Mouse (Mus musculus) intestine, embryonic 15.5 days (tissue): ENCODE measurements around the gene Pttg1ip. TPM values are rescaled to one million over a fixed set of nuclear protein-coding genes. Genes with fewer than 3 reads are reported as not detected.

Experiments used
- ATAC-seq: fragments of 200-750 bp; cut with Nextera tagmentation; 2 replicates; pipeline ENCODE4 v1.8.0; 2017; ENCODE audit warnings: moderate TSS enrichment, moderate library complexity
- H3K27ac ChIP-seq: fragments of 300-500 bp; sonication (generic); 2 replicates; pipeline ENCODE4 v1.5.1; 2015; ENCODE audit warnings: mild to moderate bottlenecking, inconsistent platforms
- H3K27me3 ChIP-seq: fragments of 300-500 bp; sonication (generic); replicated peaks from 2 replicates; pipeline ENCODE4 v1.6.1; 2015; ENCODE audit warnings: inconsistent platforms
- H3K36me3 ChIP-seq: fragments of 300-500 bp; sonication (generic); 2 replicates; pipeline ENCODE4 v1.6.1; 2015; ENCODE audit warnings: inconsistent platforms
- H3K4me1 ChIP-seq: fragments of 300-500 bp; sonication (generic); replicated peaks from 2 replicates; pipeline ENCODE4 v1.6.1; 2015; ENCODE audit warnings: inconsistent platforms
- H3K4me2 ChIP-seq: fragments of 300-500 bp; sonication (generic); replicated peaks from 2 replicates; pipeline ENCODE4 v1.6.1; 2015; ENCODE audit warnings: mild to moderate bottlenecking, inconsistent platforms
- H3K4me3 ChIP-seq: fragments of 300-500 bp; sonication (generic); replicated peaks from 2 replicates; pipeline ENCODE4 v1.5.1; 2015; ENCODE audit warnings: inconsistent platforms
- H3K9ac ChIP-seq: fragments of 300-500 bp; sonication (generic); 2 replicates; pipeline ENCODE4 v1.6.1; 2015; ENCODE audit warnings: inconsistent platforms
- H3K9me3 ChIP-seq: fragments of 300-500 bp; sonication (generic); 2 replicates; pipeline ENCODE4 v1.6.1; 2016; ENCODE audit warnings: inconsistent platforms
- WGBS: fragments of 180-500 bp; shearing (Covaris S2); methylation state at CpG from one replicate; pipeline ENCODE4 v1.1.7; 2015; 5-methylcytosine and 5-hydroxymethylcytosine counted together
- polyA plus RNA-seq: library from polyadenylated mRNA; unstranded; fragments of >200 nt; fragmentation: Nextera tagmentation; extraction: Ambion mirVana; gene quantifications from 2 replicates; pipeline ENCODE4 v1.2.1, GENCODE M21; 2015

Gene Pttg1ip
- polyA plus RNA-seq, 1 experiment from 2014 or later = 146 TPM

DNA sequence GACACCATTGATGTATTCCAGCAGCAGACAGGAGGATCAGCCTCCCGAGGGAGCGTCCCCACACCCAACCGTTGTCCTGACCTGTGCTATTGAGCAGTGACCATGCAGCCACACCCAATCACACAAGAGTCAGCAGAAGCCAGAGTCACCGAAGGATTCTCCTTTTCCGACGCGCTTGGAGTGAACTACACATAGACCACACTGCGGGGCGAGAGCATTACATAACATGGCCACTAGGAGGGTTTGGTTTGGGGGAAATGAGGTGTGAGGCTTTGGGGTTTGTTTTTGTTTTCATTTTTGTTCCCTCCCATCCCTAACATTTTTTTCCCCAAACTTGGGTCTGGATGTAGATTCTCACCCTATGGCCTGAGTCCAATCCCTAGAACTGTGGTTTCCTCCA, 34.6 kb downstream of the Pttg1ip start:
- H3K36me3 ChIP-seq = peaks cover 37% of the 10 kb centered on the region
- H3K4me3 ChIP-seq = no peak overlapping the region
- no peak for ATAC-seq
- 0 out of 2 replicates have a peak, but pooled peaks cover 2% of the 10 kb centered on the region for H3K4me1 ChIP-seq
- no peak overlapping the region for H3K27ac ChIP-seq
- H3K27me3 ChIP-seq = no peaks in the 10 kb centered on the region
- 92% methylated on average over 9 of the region's 9 CpGs for WGBS
- no peak overlapping the region for H3K9ac ChIP-seq
- no peaks in the 10 kb centered on the region for H3K9me3 ChIP-seq
- H3K4me2 ChIP-seq = no peak overlapping the region

DNA sequence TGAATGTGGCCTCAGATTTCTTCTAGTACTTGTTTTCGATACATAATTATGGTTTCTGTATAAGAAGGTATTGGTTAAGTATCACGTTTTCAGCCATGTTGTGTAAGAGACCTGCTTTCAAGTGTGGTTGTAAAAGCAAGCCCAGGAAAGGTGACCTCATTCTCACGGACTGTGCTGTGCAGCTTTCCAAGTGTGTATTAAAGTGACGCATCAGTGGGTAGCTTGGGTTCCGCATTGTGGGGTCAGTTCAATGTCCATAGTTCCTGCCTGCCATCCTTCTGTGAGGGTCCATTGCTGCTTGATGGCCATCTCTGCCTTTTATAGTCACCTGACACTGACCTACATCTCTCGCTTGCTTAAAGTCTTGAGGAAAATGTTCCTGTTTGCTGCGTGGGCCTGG, 35.4 kb downstream of the Pttg1ip start:
- Histone ChIP-seq H3K9me3 (no peaks in the 10 kb centered on the region), H3K27ac (no peak overlapping the region), H3K4me2 (no peak overlapping the region), H3K4me3 (no peak overlapping the region), H3K9ac (no peak overlapping the region), H3K4me1 (0 out of 2 replicates have a peak, but pooled peaks cover 2% of the 10 kb centered on the region), H3K27me3 (no peaks in the 10 kb centered on the region), H3K36me3 (peaks cover 30% of the 10 kb centered on the region)
- WGBS = 89% methylated on average over 7 of the region's 7 CpGs
- ATAC-seq = no peak

GRCm38 (mm10) chr10:77621546-77621945, 40.0 kb downstream of the Pttg1ip start:
- 79% methylated on average over 8 of the region's 8 CpGs for WGBS
- Histone ChIP-seq H3K4me1 (peaks cover 25% of the 10 kb centered on the region), H3K9ac (peak overlapping the region; percentile 48), H3K36me3 (0 out of 2 replicates have a peak, but pooled peaks cover 9% of the 10 kb centered on the region), H3K27me3 (no peaks in the 10 kb centered on the region), H3K9me3 (no peaks in the 10 kb centered on the region), H3K4me2 (peak overlapping the region; percentile 65), H3K4me3 (peak overlapping the region; percentile 92), H3K27ac (peak overlapping the region; percentile 88)
- no peak for ATAC-seq

GRCm38 (mm10) chr10:77622055-77622988, 40.8 kb downstream of the Pttg1ip start, which contains the start of gene Ube2g2:
Ube2g2 (plus strand) TSS chr10:77622275.
- peak within 1 kb of the TSS; percentile 88 for H3K27ac ChIP-seq
- WGBS = under 1% methylated on average over 96 of the region's 96 CpGs
- 0 out of 2 replicates have a peak, but pooled peaks cover 9% of the 10 kb centered on the region for H3K36me3 ChIP-seq
- peak within 1 kb of the TSS; percentile 92 for H3K4me3 ChIP-seq
- peaks cover 25% of the 10 kb centered on the region for H3K4me1 ChIP-seq
- ATAC-seq = peak; percentile 97
- no peaks in the 10 kb centered on the region for H3K9me3 ChIP-seq
- H3K4me2 ChIP-seq = peak within 1 kb of the TSS; percentile 78
- H3K9ac ChIP-seq = peak within 1 kb of the TSS; percentile 90
- H3K27me3 ChIP-seq = no peaks in the 10 kb centered on the region

DNA sequence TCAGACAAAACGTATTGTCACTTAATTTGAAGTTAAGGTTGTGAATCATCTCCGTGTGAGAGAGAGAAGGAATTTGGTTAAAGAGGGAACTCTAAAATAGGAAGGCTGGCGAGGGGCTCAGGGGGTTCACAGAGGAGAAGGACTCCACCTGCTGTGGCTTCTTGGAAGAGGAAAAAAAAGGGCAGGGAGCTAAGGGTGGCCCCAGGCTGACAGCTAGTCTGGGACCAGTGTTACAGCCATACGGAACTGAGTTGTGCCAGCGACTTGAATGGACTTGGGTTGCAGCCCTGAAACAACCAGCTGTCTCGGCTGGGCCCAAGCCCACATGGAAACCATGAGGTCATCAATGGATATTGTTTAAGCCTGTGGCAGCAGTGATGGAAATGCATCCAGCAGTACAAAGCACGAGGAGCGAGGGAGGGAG, 41.6 kb downstream of the Pttg1ip start:
- 7% methylated on average over 8 of the region's 8 CpGs for WGBS
- Histone ChIP-seq H3K9me3 (no peaks in the 10 kb centered on the region), H3K9ac (peak overlapping the region; percentile 90), H3K4me3 (peak overlapping the region; percentile 92), H3K4me1 (peaks cover 25% of the 10 kb centered on the region), H3K27me3 (no peaks in the 10 kb centered on the region), H3K4me2 (peak overlapping the region; percentile 78), H3K36me3 (0 out of 2 replicates have a peak, but pooled peaks cover 5% of the 10 kb centered on the region), H3K27ac (no peak overlapping the region)
- no peak for ATAC-seq

- no peak for ATAC-seq
- no peaks in the 10 kb centered on the region for H3K9me3 ChIP-seq
- 0 out of 2 replicates have a peak overlapping the region, but pooled peaks have one; percentile 6 for H3K27ac ChIP-seq
- H3K4me3 ChIP-seq = peak overlapping the region; percentile 92; the same call in 1 of the 2 replicates
- H3K4me2 ChIP-seq = peak overlapping the region; percentile 78
- no peaks in the 10 kb centered on the region for H3K27me3 ChIP-seq
- 86% methylated on average over 10 of the region's 10 CpGs for WGBS
- H3K4me1 ChIP-seq = peaks cover 25% of the 10 kb centered on the region
- H3K9ac ChIP-seq = peak overlapping the region; percentile 23; the same call in 1 of the 2 replicates
- no peaks in the 10 kb centered on the region for H3K36me3 ChIP-seq
Measured at GRCm38 (mm10) chr10:77623639-77624400, 42.3 kb downstream of the Pttg1ip start.

DNA sequence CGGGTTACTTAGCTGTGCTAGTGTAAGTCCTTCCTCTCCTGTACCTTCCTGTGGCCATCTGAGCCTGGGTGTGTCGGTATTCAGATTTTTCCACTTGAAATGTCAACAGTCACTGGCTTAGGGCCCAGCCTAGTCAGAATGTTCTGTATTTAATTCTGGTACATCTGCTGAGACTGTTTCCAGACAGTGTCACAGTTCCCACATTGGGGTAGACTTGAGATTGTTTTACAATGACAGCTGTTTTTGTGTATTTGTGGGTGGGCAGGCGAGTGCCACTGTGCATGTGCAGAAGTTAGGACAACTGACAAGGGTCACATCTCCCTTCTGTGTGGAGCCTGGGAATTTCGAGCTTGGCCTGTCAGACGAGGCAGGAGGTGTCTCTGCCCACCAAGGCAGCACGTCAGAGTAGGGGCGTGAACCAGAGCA, 43.1 kb downstream of the Pttg1ip start:
- H3K4me1 ChIP-seq = peaks cover 25% of the 10 kb centered on the region
- H3K4me3 ChIP-seq = no peak overlapping the region
- 0 out of 2 replicates have a peak overlapping the region, but pooled peaks have one; percentile 6 for H3K27ac ChIP-seq
- 60% methylated on average over 7 of the region's 7 CpGs for WGBS
- no peaks in the 10 kb centered on the region for H3K27me3 ChIP-seq
- 0 out of 2 replicates have a peak overlapping the region, but pooled peaks have one; percentile 23 for H3K9ac ChIP-seq
- no peak for ATAC-seq
- 0 out of 2 replicates have a peak overlapping the region, but pooled peaks have one; percentile 9 for H3K4me2 ChIP-seq
- H3K9me3 ChIP-seq = no peaks in the 10 kb centered on the region
- no peaks in the 10 kb centered on the region for H3K36me3 ChIP-seq

GRCm38 (mm10) chr10:77626036-77626435, 44.5 kb downstream of the Pttg1ip start:
- Histone ChIP-seq H3K36me3 (no peaks in the 10 kb centered on the region), H3K27me3 (no peaks in the 10 kb centered on the region), H3K4me3 (no peak overlapping the region), H3K27ac (no peak overlapping the region), H3K4me2 (no peak overlapping the region), H3K4me1 (peaks cover 30% of the 10 kb centered on the region), H3K9me3 (no peaks in the 10 kb centered on the region), H3K9ac (no peak overlapping the region)
- no peak for ATAC-seq
- 75% methylated on average over 7 of the region's 7 CpGs for WGBS

GRCm38 (mm10) chr10:77626591-77626990, 45.1 kb downstream of the Pttg1ip start:
- Histone ChIP-seq H3K27ac (no peak overlapping the region), H3K4me2 (no peak overlapping the region), H3K9me3 (no peaks in the 10 kb centered on the region), H3K4me3 (no peak overlapping the region), H3K9ac (no peak overlapping the region), H3K36me3 (peaks cover 4% of the 10 kb centered on the region; the same call in 1 of the 2 replicates), H3K27me3 (no peaks in the 10 kb centered on the region), H3K4me1 (peaks cover 30% of the 10 kb centered on the region)
- no peak for ATAC-seq
- 69% methylated on average over 7 of the region's 7 CpGs for WGBS

DNA sequence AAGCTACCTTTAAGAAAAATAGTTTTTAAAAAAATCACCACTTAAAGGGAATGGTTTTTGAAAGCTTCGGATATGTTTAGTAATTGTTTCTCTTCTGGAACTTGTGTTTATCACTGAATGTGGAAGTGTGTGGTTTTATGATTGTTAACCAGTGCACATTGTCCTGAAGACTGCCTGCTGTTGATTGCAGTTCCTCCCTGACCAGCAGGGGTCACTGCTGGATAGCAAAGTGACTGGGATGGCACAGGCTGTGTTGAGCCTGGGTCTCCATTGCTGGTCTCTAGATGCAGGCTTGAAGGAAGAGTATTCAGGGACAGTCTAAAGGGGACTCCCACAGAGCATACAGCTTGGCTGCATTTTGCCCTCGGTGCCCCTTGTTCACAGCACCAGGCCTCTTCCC, 46.0 kb downstream of the Pttg1ip start:
- H3K36me3 ChIP-seq = peaks cover 4% of the 10 kb centered on the region; the same call in 1 of the 2 replicates
- WGBS = 42% methylated on average over 2 of the region's 2 CpGs

DNA sequence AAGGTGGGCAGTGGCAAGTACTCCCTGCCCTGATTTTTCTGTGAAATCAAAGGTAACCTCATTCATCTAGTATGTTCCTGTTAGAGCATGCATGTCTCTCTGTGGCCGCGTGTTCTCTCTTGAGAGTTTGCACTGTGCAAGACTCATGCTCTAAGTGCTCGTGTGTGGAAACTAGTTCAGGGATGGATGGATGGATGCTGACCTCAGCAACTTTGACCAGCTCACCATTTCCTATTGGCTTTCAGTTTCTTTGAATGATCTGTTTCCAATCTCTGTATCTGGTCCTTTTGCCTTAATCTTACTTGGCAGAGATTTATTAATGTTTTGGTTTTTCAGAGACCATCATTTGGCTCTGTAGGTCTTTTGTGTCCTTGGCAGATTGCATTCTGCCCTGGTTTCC, 47.6 kb downstream of the Pttg1ip start:
- no peaks in the 10 kb centered on the region for H3K27me3 ChIP-seq
- H3K4me2 ChIP-seq = no peak overlapping the region
- no peak overlapping the region for H3K9ac ChIP-seq
- no peak for ATAC-seq
- no peak overlapping the region for H3K27ac ChIP-seq
- peaks cover 6% of the 10 kb centered on the region; the same call in 1 of the 2 replicates for H3K36me3 ChIP-seq
- H3K4me1 ChIP-seq = peaks cover 23% of the 10 kb centered on the region
- WGBS = 82% methylated on average over 3 of the region's 3 CpGs
- no peaks in the 10 kb centered on the region for H3K9me3 ChIP-seq
- no peak overlapping the region for H3K4me3 ChIP-seq

More for the DNA sequence above, 46.0 kb downstream of the Pttg1ip start:
- peak; percentile 76 for ATAC-seq
- Histone ChIP-seq H3K4me1 (peaks cover 30% of the 10 kb centered on the region), H3K9me3 (no peaks in the 10 kb centered on the region), H3K27me3 (no peaks in the 10 kb centered on the region), H3K27ac (no peak overlapping the region), H3K9ac (no peak overlapping the region), H3K4me2 (no peak overlapping the region), H3K4me3 (no peak overlapping the region)

GRCm38 (mm10) chr10:77629970-77630369, 48.5 kb downstream of the Pttg1ip start:
- Histone ChIP-seq H3K36me3 (peaks cover 6% of the 10 kb centered on the region; the same call in 1 of the 2 replicates), H3K4me2 (no peak overlapping the region), H3K9me3 (no peaks in the 10 kb centered on the region), H3K4me3 (no peak overlapping the region), H3K4me1 (peaks cover 20% of the 10 kb centered on the region), H3K27ac (no peak overlapping the region), H3K9ac (no peak overlapping the region), H3K27me3 (no peaks in the 10 kb centered on the region)
- peak; percentile 18; the same call in 1 of the 2 replicates for ATAC-seq
- WGBS = 72% methylated on average over 1 of the region's 1 CpGs
